ENCODE assay signal across 25 mouse cellular contexts in the genomic region with DNA sequence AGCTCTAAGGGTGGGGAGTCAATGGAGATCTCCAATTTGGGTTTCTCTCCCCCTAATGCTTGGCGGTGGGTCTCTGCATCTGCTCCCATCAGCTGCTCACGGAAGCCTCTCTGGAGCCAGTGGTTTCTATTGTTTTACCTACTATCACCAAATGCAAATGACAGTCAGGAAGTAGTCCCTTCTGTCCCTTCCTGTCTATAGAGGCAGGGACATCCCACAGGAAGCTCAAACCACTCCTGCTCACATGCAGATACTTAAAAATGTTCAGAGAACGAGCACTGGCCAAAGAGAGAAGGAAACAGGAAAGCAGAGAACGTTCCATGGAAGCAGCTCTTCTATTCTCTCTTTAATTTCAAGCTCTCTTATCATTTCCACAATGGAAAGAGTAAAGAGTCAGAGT. TPM values are rescaled to one million over a fixed set of nuclear protein-coding genes. Genes with fewer than 3 reads are reported as not detected.
DNase-seq lines count a peak whose midpoint lies in the region; ATAC-seq and TF ChIP-seq lines count a peak whose summit lies in the region.
"Had no signal": no experiment of that assay in that cellular context is flagged by ENCODE, and none has a peak within 500 bp of the region (broad histone marks: within the 10 kb centered on the region; RNA-seq: fewer than 3 reads in every experiment).

No protein-coding gene starts in this region.

- no peak overlapping the region for H3K4me3 ChIP-seq in heart, postnatal 0 days (ENCODE audit: low read depth, low read length)
- H3K4me3 ChIP-seq in lung, postnatal 0 days (ENCODE audit: low read depth, low read length): no peak overlapping the region
- H3K4me3 ChIP-seq in liver, embryonic 11.5 days (ENCODE audit: low read depth, low read length): no peak overlapping the region
- no peak overlapping the region for H3K4me3 ChIP-seq in liver, postnatal 0 days (ENCODE audit: low read depth, low read length)
- H3K4me3 ChIP-seq: forebrain, embryonic 10.5 days; layer of hippocampus, adult 2 months; midbrain, embryonic 15.5 days; myocyte; neural tube, embryonic 15.5 days had no signal

- H3K27me3 ChIP-seq in heart, postnatal 0 days (ENCODE audit: control insufficient read depth, insufficient read depth, low read length): no peaks in the 10 kb centered on the region
- no peaks in the 10 kb centered on the region for H3K27me3 ChIP-seq in lung, postnatal 0 days (replicated peaks; ENCODE audit: insufficient read depth, low read length)
- no peaks in the 10 kb centered on the region for H3K27me3 ChIP-seq in liver, embryonic 11.5 days (replicated peaks; ENCODE audit: control insufficient read depth, insufficient read depth, low read length)
- no peaks in the 10 kb centered on the region for H3K27me3 ChIP-seq in liver, postnatal 0 days (ENCODE audit: insufficient read depth, low read length)
- H3K27me3 ChIP-seq: midbrain, embryonic 15.5 days; neural tube, embryonic 15.5 days had no signal

- WGBS in heart, postnatal 0 days: 51% methylated on average over 4 of the region's 4 CpGs
- WGBS in lung, postnatal 0 days: 62% methylated on average over 4 of the region's 4 CpGs
- WGBS in liver, embryonic 11.5 days: 46% methylated on average over 4 of the region's 4 CpGs
- WGBS in liver, postnatal 0 days (ENCODE audit: insufficient replicate concordance): 40% methylated on average over 4 of the region's 4 CpGs

- no peak for TF ChIP-seq EP300 in heart, postnatal 0 days (IDR thresholded peaks at IDR 0.05; ENCODE audit: low read depth)
- peak; percentile 43; the same call in 1 of the 2 replicates for TF ChIP-seq EP300 in lung, postnatal 0 days (IDR thresholded peaks at IDR 0.05)
- TF ChIP-seq EP300 in liver, postnatal 0 days (IDR thresholded peaks at IDR 0.05; ENCODE audit: low read depth): peak; percentile 37; the same call in 1 of the 2 replicates

- peak; percentile 60; the same call in 1 of the 2 replicates for ATAC-seq in heart, postnatal 0 days (ENCODE audit: insufficient read depth, low read depth)
- peak; percentile 47 for ATAC-seq in lung, postnatal 0 days
- ATAC-seq in liver, embryonic 11.5 days (replicated peaks; ENCODE audit: low FRiP score): peak; percentile 33; the same call in 1 of the 2 replicates
- peak; percentile 46; the same call in 1 of the 2 replicates for ATAC-seq in liver, postnatal 0 days
- ATAC-seq: hindbrain, postnatal 0 days; intestine, postnatal 0 days; midbrain, embryonic 15.5 days had no signal

- H3K27ac ChIP-seq in heart, postnatal 0 days (ENCODE audit: low read depth): peak overlapping the region; percentile 64
- H3K27ac ChIP-seq in lung, postnatal 0 days (ENCODE audit: low read length): no peak overlapping the region
- H3K27ac ChIP-seq in liver, embryonic 11.5 days (ENCODE audit: low read depth, low read length): peak overlapping the region; percentile 71
- no peak overlapping the region for H3K27ac ChIP-seq in liver, postnatal 0 days (ENCODE audit: low read depth)
- H3K27ac ChIP-seq: forebrain, embryonic 10.5 days; hindbrain, postnatal 0 days; layer of hippocampus, adult 2 months; midbrain, embryonic 15.5 days; neural tube, embryonic 15.5 days had no signal

- peaks cover 58% of the 10 kb centered on the region for H3K36me3 ChIP-seq in heart, postnatal 0 days (replicated peaks; ENCODE audit: control insufficient read depth, insufficient read depth, low read length)
- peaks cover 18% of the 10 kb centered on the region; the same call in 1 of the 2 replicates for H3K36me3 ChIP-seq in lung, postnatal 0 days (ENCODE audit: insufficient read depth, low read length)
- H3K36me3 ChIP-seq in liver, embryonic 11.5 days (ENCODE audit: control insufficient read depth, insufficient read depth, low read length): peaks cover 37% of the 10 kb centered on the region
- H3K36me3 ChIP-seq in liver, postnatal 0 days (replicated peaks; ENCODE audit: insufficient read depth, low read length): peaks cover 33% of the 10 kb centered on the region

- H3K9ac ChIP-seq in heart, postnatal 0 days (replicated peaks; ENCODE audit: low read depth, low read length): no peak overlapping the region
- H3K9ac ChIP-seq in lung, postnatal 0 days (replicated peaks; ENCODE audit: low read depth): no peak overlapping the region
- H3K9ac ChIP-seq in liver, embryonic 11.5 days (ENCODE audit: low read depth, low read length): no peak overlapping the region
- H3K9ac ChIP-seq in liver, postnatal 0 days (replicated peaks): no peak overlapping the region
- H3K9ac ChIP-seq: midbrain, embryonic 15.5 days; neural tube, embryonic 15.5 days had no signal

- H3K4me2 ChIP-seq in heart, postnatal 0 days (ENCODE audit: low read depth, low read length): no peak overlapping the region
- no peak overlapping the region for H3K4me2 ChIP-seq in lung, postnatal 0 days (replicated peaks; ENCODE audit: low read depth, low read length)
- H3K4me2 ChIP-seq in liver, embryonic 11.5 days: no peak overlapping the region
- no peak overlapping the region for H3K4me2 ChIP-seq in liver, postnatal 0 days (ENCODE audit: low read depth, low read length)
- H3K4me2 ChIP-seq: midbrain, embryonic 15.5 days; neural tube, embryonic 15.5 days had no signal

- H3K9me3 ChIP-seq in heart, postnatal 0 days (replicated peaks; ENCODE audit: control insufficient read depth, low read length): no peaks in the 10 kb centered on the region
- H3K9me3 ChIP-seq in lung, postnatal 0 days (ENCODE audit: low read length): no peaks in the 10 kb centered on the region
- H3K9me3 ChIP-seq in liver, embryonic 11.5 days (ENCODE audit: control insufficient read depth, low read length): no peaks in the 10 kb centered on the region
- H3K9me3 ChIP-seq in liver, postnatal 0 days (ENCODE audit: low read length): no peaks in the 10 kb centered on the region
- H3K9me3 ChIP-seq: forebrain, embryonic 10.5 days; midbrain, embryonic 15.5 days; neural tube, embryonic 15.5 days had no signal

- no peak for TF ChIP-seq CTCF in heart, postnatal 0 days (IDR thresholded peaks at IDR 0.05; ENCODE audit: low read depth)
- TF ChIP-seq CTCF in lung, postnatal 0 days (IDR thresholded peaks at IDR 0.05): no peak
- TF ChIP-seq CTCF in liver, postnatal 0 days (IDR thresholded peaks at IDR 0.05; ENCODE audit: low read depth): no peak

- peaks cover 4% of the 10 kb centered on the region; the same call in 1 of the 2 replicates for H3K4me1 ChIP-seq in heart, postnatal 0 days (ENCODE audit: control insufficient read depth, insufficient read depth)
- H3K4me1 ChIP-seq in lung, postnatal 0 days (ENCODE audit: insufficient read depth, low read depth, low read length): no peaks in the 10 kb centered on the region
- H3K4me1 ChIP-seq in liver, embryonic 11.5 days (replicated peaks; ENCODE audit: control insufficient read depth, insufficient read depth, low read length): no peaks in the 10 kb centered on the region
- H3K4me1 ChIP-seq in liver, postnatal 0 days (ENCODE audit: insufficient read depth): peaks cover 8% of the 10 kb centered on the region
- H3K4me1 ChIP-seq: forebrain, embryonic 10.5 days; midbrain, embryonic 15.5 days; neural tube, embryonic 15.5 days had no signal

- peak; percentile 36 for DNase-seq in heart, postnatal 0 days (ENCODE audit: low spot score)
- DNase-seq in heart, postnatal 4 days: no peak
- no peak for DNase-seq in lung, postnatal 0 days (ENCODE audit: low spot score)
- no peak for DNase-seq in lung, postnatal 14 days
- DNase-seq in liver, embryonic 11.5 days (ENCODE audit: low spot score): no peak
- no peak for DNase-seq in liver, postnatal 0 days
- DNase-seq in ovary, adult 18-20 months (ENCODE audit: low spot score): no peak
- DNase-seq: adrenal gland, postnatal 36 days; cerebellum, adult 11-12 months; cerebellum, postnatal 25 days; kidney, postnatal 14 days; right cerebral cortex, postnatal 14 days; spleen, adult 18-20 months; thymus, postnatal 25 days had no signal

RNA-seq across cellular contexts. Expression of a gene that starts 32.1 kb away (rescaled TPM):
- 1.4 and 23.7 TPM in 2 replicates for total RNA-seq in heart, postnatal 0 days (2014; rRNA removed; ENCODE audit: low replicate concordance)
- polyA plus RNA-seq in heart, postnatal 0 days (2015; fragmentation: Nextera tagmentation; extraction: Ambion mirVana): 2.3 TPM in 2 replicates
- 1 to 10 TPM; 5.1 to 7.1 TPM for total RNA-seq in heart, postnatal 4 days (2021)
- 2.8 and 3.7 TPM in 2 replicates for polyA plus RNA-seq in lung, postnatal 0 days (2015; fragmentation: Nextera tagmentation; extraction: Ambion mirVana)
- polyA plus RNA-seq in liver, embryonic 11.5 days (2014; fragmentation: Nextera tagmentation; extraction: Ambion mirVana): 8.2 and 8.3 TPM in 2 replicates
- polyA plus RNA-seq in liver, postnatal 0 days (2015; fragmentation: Nextera tagmentation; extraction: Ambion mirVana): 1.6 TPM in 2 replicates

RNA-seq across cellular contexts. Expression of a gene that starts 55.9 kb away (rescaled TPM):
- 3.2 and 4.3 TPM in 2 replicates for total RNA-seq in heart, postnatal 0 days (2014; rRNA removed; ENCODE audit: low replicate concordance)
- polyA plus RNA-seq in heart, postnatal 0 days (2015; fragmentation: Nextera tagmentation; extraction: Ambion mirVana): 1.1 and 1.3 TPM in 2 replicates
- total RNA-seq in heart, postnatal 4 days (2021): under 1 TPM; 0.29 to 0.50 TPM
- 20.2 and 22.2 TPM in 2 replicates for polyA plus RNA-seq in lung, postnatal 0 days (2015; fragmentation: Nextera tagmentation; extraction: Ambion mirVana)
- polyA plus RNA-seq in liver, embryonic 11.5 days (2014; fragmentation: Nextera tagmentation; extraction: Ambion mirVana): 3.2 and 3.5 TPM in 2 replicates
- polyA plus RNA-seq in liver, postnatal 0 days (2015; fragmentation: Nextera tagmentation; extraction: Ambion mirVana): 2.2 and 2.4 TPM in 2 replicates
- total RNA-seq: gastrocnemius, adult 18-20 months; gastrocnemius, postnatal 4 days; hematopoietic stem cell, adult 5-6 weeks; megakaryocyte-erythroid progenitor cell, adult 5-6 weeks had no signal
- polyA plus RNA-seq: myocyte had no signal

Comparison
In these comparisons a context has a peak if more than half of its experiments do, and no peak if none do; other contexts are left out.
1. H3K27ac ChIP-seq: peak in heart, postnatal 0 days (single experiment) and liver, embryonic 11.5 days (single experiment); none in lung, postnatal 0 days (single experiment) and liver, postnatal 0 days (single experiment).
2. Peak in every context shown above with its lines, with median percentiles within 50 percentile points of each other: ATAC-seq.